Mouse (Mus musculus) liver, embryonic 14.5 days (tissue): Measurements from ENCODE around the gene Fubp1.

Source experiments
- CTCF ChIP-seq: IDR thresholded peaks from 2 replicates; pipeline ENCODE4 v1.5.1; 2016; ENCODE audit warnings: antibody characterized with exemption, low read depth, control low read depth
- EP300 ChIP-seq: IDR thresholded peaks from 2 replicates; pipeline ENCODE4 v1.6.1; 2016; ENCODE audit warnings: antibody characterized with exemption, low read depth

GRCm38 (mm10) chr3:152260362-152260761 is 50.1 kb downstream of the Fubp1 start:
- TF ChIP-seq CTCF: no peak
- TF ChIP-seq EP300: no peak
